Mouse (Mus musculus) macrophage (primary cell): ENCODE data around the gene Stil. TPM values are rescaled to one million over a fixed set of nuclear protein-coding genes. Genes with fewer than 3 reads are reported as not detected.

Experiments used
- H3K27ac ChIP-seq: fragments of 350-480 bp; formaldehyde crosslinking; 2 replicates; pipeline ENCODE4 v1.9.0; 2021
- H3K36me3 ChIP-seq: fragments of 350-480 bp; formaldehyde crosslinking; 2 replicates; pipeline ENCODE4 v1.9.0; 2021; ENCODE audit errors: inconsistent target
- H3K4me3 ChIP-seq: fragments of 350-480 bp; formaldehyde crosslinking; 2 replicates; pipeline ENCODE4 v1.9.0; 2021; ENCODE audit errors: inconsistent target
- H3K79me2 ChIP-seq: fragments of 350-480 bp; formaldehyde crosslinking; 2 replicates; pipeline ENCODE4 v1.9.0; 2021; ENCODE audit errors: inconsistent target
- WGBS: methylation state at CpG from one replicate; pipeline ENCODE4 v1.1.7; 2026; ENCODE audit warnings: inconsistent platforms; ENCODE audit not compliant: missing documents; 5-methylcytosine and 5-hydroxymethylcytosine counted together
- polyA plus RNA-seq: library from polyadenylated mRNA; stranded (reverse); fragments of 250-400 nt; gene quantifications from 3 replicates; pipeline ENCODE4 v1.2.4, GENCODE M21; 2018; ENCODE audit warnings: inconsistent platforms

Gene Stil
- polyA plus RNA-seq, 1 experiment from 2014 or later = 1.1 TPM

- 80% methylated on average over 9 of the region's 10 CpGs for WGBS
These were observed 79.2 kb downstream of the Stil start for GRCm38 (mm10) chr4:115078892-115079820.

GRCm38 (mm10) chr4:115079821-115080349 lies 79.9 kb downstream of the Stil start:
- 95% methylated on average over 5 of the region's 5 CpGs for WGBS
- Histone ChIP-seq H3K79me2 (no peaks in the 10 kb centered on the region), H3K36me3 (no peaks in the 10 kb centered on the region), H3K27ac (no peak overlapping the region), H3K4me3 (no peak overlapping the region)

More at GRCm38 (mm10) chr4:115078892-115079820, 79.2 kb downstream of the Stil start:
- Histone ChIP-seq H3K36me3 (no peaks in the 10 kb centered on the region), H3K79me2 (no peaks in the 10 kb centered on the region), H3K4me3 (no peak overlapping the region), H3K27ac (no peak overlapping the region)

GRCm38 (mm10) chr4:115083031-115083430 lies 83.1 kb downstream of the Stil start:
- Histone ChIP-seq H3K79me2 (no peaks in the 10 kb centered on the region), H3K27ac (no peak overlapping the region), H3K4me3 (no peak overlapping the region), H3K36me3 (no peaks in the 10 kb centered on the region)
- 92% methylated on average over 3 of the region's 3 CpGs for WGBS

- H3K4me3 ChIP-seq = no peak overlapping the region
- H3K36me3 ChIP-seq = no peaks in the 10 kb centered on the region
- WGBS = 6% methylated on average over 5 of the region's 6 CpGs
These were observed 85.7 kb downstream of the Stil start for GRCm38 (mm10) chr4:115085522-115086095.

GRCm38 (mm10) chr4:115086257-115086656 lies 86.3 kb downstream of the Stil start:
- Histone ChIP-seq H3K27ac (no peak overlapping the region), H3K4me3 (no peak overlapping the region), H3K79me2 (no peaks in the 10 kb centered on the region), H3K36me3 (no peaks in the 10 kb centered on the region)
- 94% methylated on average over 3 of the region's 4 CpGs for WGBS

More at GRCm38 (mm10) chr4:115085522-115086095, 85.7 kb downstream of the Stil start:
- Histone ChIP-seq H3K27ac (no peak overlapping the region), H3K79me2 (no peaks in the 10 kb centered on the region)

- Histone ChIP-seq H3K4me3 (no peak overlapping the region), H3K36me3 (no peaks in the 10 kb centered on the region), H3K27ac (no peak overlapping the region), H3K79me2 (no peaks in the 10 kb centered on the region)
- WGBS = 92% methylated on average over 3 of the region's 3 CpGs
These were observed 86.9 kb downstream of the Stil start for GRCm38 (mm10) chr4:115086763-115087415.

- 7% methylated on average over 11 of the region's 11 CpGs for WGBS
- H3K36me3 ChIP-seq = no peaks in the 10 kb centered on the region
- no peaks in the 10 kb centered on the region for H3K79me2 ChIP-seq
- peak within 1 kb of the TSS; percentile 33; the same call in 1 of the 2 replicates for H3K27ac ChIP-seq
- peak within 1 kb of the TSS; percentile 31 for H3K4me3 ChIP-seq
These were observed 88.8 kb downstream of the Stil start, which contains the start of gene Pdzk1ip1 for GRCm38 (mm10) chr4:115088611-115089338. TSS of gene Pdzk1ip1 (plus strand) at chr4:115088708.

GRCm38 (mm10) chr4:115090592-115090991 lies 90.6 kb downstream of the Stil start:
- no peak overlapping the region for H3K27ac ChIP-seq
- WGBS = 93% methylated on average over 2 of the region's 2 CpGs
- no peaks in the 10 kb centered on the region for H3K36me3 ChIP-seq
- no peaks in the 10 kb centered on the region for H3K79me2 ChIP-seq
- no peak overlapping the region for H3K4me3 ChIP-seq

GRCm38 (mm10) chr4:115091806-115092205 lies 91.8 kb downstream of the Stil start:
- Histone ChIP-seq H3K27ac (no peak overlapping the region), H3K79me2 (no peaks in the 10 kb centered on the region), H3K36me3 (no peaks in the 10 kb centered on the region), H3K4me3 (no peak overlapping the region)
- 88% methylated on average over 3 of the region's 3 CpGs for WGBS

Other genes with a start within 250 kb of the Stil start
- gene Gm12830, start 178.4 kb upstream of the Stil start, polyA plus RNA-seq = not detected in 3 replicates
- 0.37 to 0.45 TPM (median 0.38 TPM) in 3 replicates for gene Foxd2, start 91.3 kb upstream of the Stil start, polyA plus RNA-seq
- not detected in 3 replicates for gene Foxe3, start 74.1 kb upstream of the Stil start, polyA plus RNA-seq
- gene Cmpk1, start 12.9 kb upstream of the Stil start, polyA plus RNA-seq = 89.7 to 330 TPM (median 144 TPM) in 3 replicates
- gene Tal1, start 56.3 kb downstream of the Stil start, polyA plus RNA-seq = 3.6 to 11.5 TPM (median 5.3 TPM) in 3 replicates
- 24.4 to 124 TPM (median 41.0 TPM) in 3 replicates for gene Pdzk1ip1, start 88.5 kb downstream of the Stil start, polyA plus RNA-seq
- not detected in 3 replicates for gene Cyp4x1, start 134.1 kb downstream of the Stil start, polyA plus RNA-seq
- not detected in 3 replicates for gene Cyp4a29, start 241.9 kb downstream of the Stil start, polyA plus RNA-seq